In the genomic region with DNA sequence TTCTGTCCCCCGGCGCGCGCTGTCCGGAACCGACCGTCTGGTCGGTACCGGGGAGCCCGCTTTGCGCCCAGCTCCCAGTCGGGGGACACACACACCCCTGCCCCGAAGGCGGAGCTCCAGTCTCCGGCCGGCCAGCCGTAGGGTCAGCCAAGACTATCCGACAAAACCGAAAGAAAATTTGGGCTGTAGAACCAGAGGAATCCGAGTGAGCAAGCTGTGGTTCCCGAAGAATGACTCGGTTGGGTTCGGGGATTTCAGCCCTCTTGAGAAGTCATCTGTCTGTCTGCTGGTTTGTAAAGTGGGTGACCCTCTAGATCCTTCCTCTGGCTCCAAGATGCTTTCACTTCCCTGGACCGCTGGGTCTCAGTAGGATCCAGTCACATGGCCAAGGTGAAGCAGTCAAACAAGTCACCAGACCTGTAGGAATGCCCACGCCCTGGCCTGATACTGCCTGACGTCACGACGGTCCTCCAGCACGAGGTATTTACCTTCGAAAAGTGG, we compare ENCODE assay signal across 8 mouse cellular contexts. TPM values are rescaled to one million over a fixed set of nuclear protein-coding genes. Genes with fewer than 3 reads are reported as not detected.
A peak's percentile ranks its signal among the peaks of the same experiment; 100 is the strongest.
DNase-seq lines count a peak whose midpoint lies in the region; TF ChIP-seq lines count a peak whose summit lies in the region.

A gene (minus strand): TSS at position 384 of the 501 bp plus-strand sequence.

- peaks cover 16% of the 10 kb centered on the region for H3K4me1 ChIP-seq in heart, embryonic 10.5 days
- H3K4me1 ChIP-seq in small intestine, adult 2 months (ENCODE audit: control insufficient read depth, insufficient read depth, insufficient read length, low read length): peaks cover 2% of the 10 kb centered on the region; the same call in 1 of the 2 replicates

- DNase-seq in adrenal gland, adult 18-20 months (ENCODE audit: low spot score in 2 of 2): peak; percentile 32 to 50
- DNase-seq in embryo, embryonic 9.5 days (ENCODE audit: extremely low spot score): peak; percentile 31
- no peak for DNase-seq in heart, embryonic 10.5 days (ENCODE audit: low spot score)
- peak; percentile 62 for DNase-seq in kidney, adult 9 months
- DNase-seq in lung, postnatal 10 days: peak; percentile 75
- no peak for DNase-seq in right cerebral cortex, adult 2 months (ENCODE audit: low spot score in 2 of 2)
- no peak for DNase-seq in left cerebral cortex, postnatal 36 days (ENCODE audit: low spot score in 2 of 2)

- no peak for TF ChIP-seq CTCF in small intestine, adult 2 months (IDR thresholded peaks at IDR 0.05; ENCODE audit: extremely low read depth, insufficient read length, insufficient replicate concordance, low read depth, low read length)

- peak within 1 kb of the TSS; percentile 79 for H3K27ac ChIP-seq in heart, embryonic 10.5 days
- H3K27ac ChIP-seq in small intestine, adult 2 months (ENCODE audit: insufficient read depth, low read depth, low read length): peak within 1 kb of the TSS; percentile 82

- WGBS in heart, embryonic 10.5 days: 3% methylated on average over 30 of the region's 30 CpGs
- 3% methylated on average over 30 of the region's 30 CpGs for WGBS in small intestine, adult 2 months

- no peaks in the 10 kb centered on the region for H3K9me3 ChIP-seq in heart, embryonic 10.5 days

- no peak; the same call in 1 of the 2 replicates for TF ChIP-seq POLR2A in small intestine, adult 2 months (IDR thresholded peaks at IDR 0.05; ENCODE audit: low read depth, low read length)

- H3K36me3 ChIP-seq in heart, embryonic 10.5 days: 0 out of 2 replicates have a peak, but pooled peaks cover 9% of the 10 kb centered on the region
- H3K36me3 ChIP-seq in small intestine, adult 2 months (ENCODE audit: control insufficient read depth, insufficient read depth, low read length): peaks cover 10% of the 10 kb centered on the region; the same call in 1 of the 2 replicates

- peaks cover 59% of the 10 kb centered on the region for H3K27me3 ChIP-seq in heart, embryonic 10.5 days (ENCODE audit: insufficient read depth, poor library complexity, severe bottlenecking)
- H3K27me3 ChIP-seq in small intestine, adult 2 months (ENCODE audit: control insufficient read depth, insufficient read depth, low read length): peaks cover 3% of the 10 kb centered on the region; the same call in 1 of the 2 replicates

- peak within 1 kb of the TSS; percentile 77 for H3K4me3 ChIP-seq in heart, embryonic 10.5 days
- peak within 1 kb of the TSS; percentile 80 for H3K4me3 ChIP-seq in small intestine, adult 2 months (ENCODE audit: low read depth, low read length)

- intact Hi-C loops in left cerebral cortex, postnatal 36 days (cut with DNase I): no loop called here

RNA-seq across cellular contexts. Expression of the gene that starts here (rescaled TPM):
- total RNA-seq in adrenal gland, adult 18-20 months (2021): 10 to 100 TPM; 11.3 to 18.3 TPM
- 3.7 and 6.0 TPM in 2 replicates for polyA plus RNA-seq in heart, embryonic 10.5 days (2016; fragmentation: Nextera tagmentation; extraction: Ambion mirVana)
- polyA plus RNA-seq in small intestine, adult 2 months (2012; rRNA removed): 28.1 and 48.0 TPM in 2 replicates
- total RNA-seq in left cerebral cortex, postnatal 36 days (2021): 1 to 10 TPM in 1 of 2 experiments, under 1 TPM in 1; 0.94 to 1.0 TPM

Comparison
In these comparisons a context has a peak if more than half of its experiments do, and no peak if none do; other contexts are left out.
1. RNA of the gene that starts here (total RNA-seq): 11.3 to 18.3 TPM in adrenal gland, adult 18-20 months; 0.94 to 1.0 TPM in left cerebral cortex, postnatal 36 days; every median in the first group is over 4 times any median in the second.
2. DNase-seq: peak in adrenal gland, adult 18-20 months (2 of 2), embryo, embryonic 9.5 days (single experiment), kidney, adult 9 months (single experiment) and lung, postnatal 10 days (single experiment); none in heart, embryonic 10.5 days (single experiment), right cerebral cortex, adult 2 months (0 of 2) and left cerebral cortex, postnatal 36 days (0 of 2).